Mouse (Mus musculus) right cerebral cortex, postnatal 10 days (tissue): ENCODE measurements at regions not wholly inside any gene's neighbourhood (a gene's known extent, or its start where the extent isn't known, plus 50 kb on each side); places are given as distances from the start of the nearest gene placed in this dataset.
A peak's percentile ranks its signal among the peaks of the same experiment; 100 is the strongest.

Experiments used
- DNase-seq, 2 experiments: peaks; one replicate each; pipeline ENCODE4 v3.0.0; 2021; ENCODE audit warnings: low spot score in 2 of 2

DNA sequence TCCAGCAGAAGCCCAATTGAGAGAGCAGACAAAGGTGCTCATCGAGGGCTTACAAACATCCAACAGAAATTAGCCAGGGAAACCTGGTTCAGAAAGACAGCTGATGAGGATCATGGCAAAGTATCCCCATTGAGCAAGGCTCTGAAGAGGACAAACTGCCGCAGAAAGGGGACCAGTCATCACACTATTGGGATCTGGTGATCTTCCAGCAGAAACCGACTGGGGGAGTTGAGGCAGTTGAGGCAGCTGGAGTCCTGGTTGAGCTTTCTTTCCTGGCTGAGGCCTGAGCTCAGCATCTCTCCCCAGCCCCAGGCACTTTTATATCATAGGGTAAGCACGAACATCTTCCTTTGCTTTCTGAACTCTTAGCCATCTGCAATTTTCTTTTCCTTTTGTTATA is 282.7 kb downstream of the Insig2 start:
- DNase-seq = no peak

DNA sequence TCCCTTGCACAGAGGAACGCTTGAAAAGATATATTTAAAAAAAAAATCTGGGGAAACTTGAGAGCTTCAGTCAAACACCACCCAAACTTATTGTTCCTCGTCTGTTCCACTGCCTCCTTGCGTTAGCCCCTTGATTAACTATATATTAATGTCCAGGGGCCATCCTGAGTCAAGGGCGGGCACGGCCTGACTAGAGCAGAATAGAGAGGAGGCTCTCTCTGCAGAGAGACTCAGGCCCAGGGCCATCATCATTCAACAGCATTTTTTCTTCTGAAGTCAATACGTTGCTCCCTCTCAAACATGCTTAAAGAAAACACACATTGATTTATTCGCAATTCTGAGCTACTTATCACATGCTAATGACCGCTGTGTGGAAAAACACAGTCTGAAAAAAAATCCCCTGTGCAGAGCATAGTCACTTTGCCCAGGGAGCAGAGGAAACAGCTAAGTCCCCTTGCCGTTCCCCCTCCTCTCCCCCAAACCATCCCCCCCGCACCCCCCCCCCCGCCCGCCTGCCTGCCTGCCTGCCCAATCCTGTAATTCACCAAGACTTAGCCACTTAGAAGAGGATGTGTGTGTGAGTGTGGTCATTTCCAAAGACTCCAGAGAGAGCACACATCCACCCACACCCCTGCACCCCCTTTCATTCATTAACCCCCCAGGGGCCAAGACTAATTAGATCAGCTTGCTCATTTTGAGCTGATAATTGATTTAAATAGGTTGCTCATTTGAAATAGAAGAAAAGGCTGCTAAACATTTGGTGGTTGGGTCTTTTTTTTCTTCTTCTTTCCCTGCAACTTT is 281.5 kb downstream of the Insig2 start:
- DNase-seq = no peak

DNA sequence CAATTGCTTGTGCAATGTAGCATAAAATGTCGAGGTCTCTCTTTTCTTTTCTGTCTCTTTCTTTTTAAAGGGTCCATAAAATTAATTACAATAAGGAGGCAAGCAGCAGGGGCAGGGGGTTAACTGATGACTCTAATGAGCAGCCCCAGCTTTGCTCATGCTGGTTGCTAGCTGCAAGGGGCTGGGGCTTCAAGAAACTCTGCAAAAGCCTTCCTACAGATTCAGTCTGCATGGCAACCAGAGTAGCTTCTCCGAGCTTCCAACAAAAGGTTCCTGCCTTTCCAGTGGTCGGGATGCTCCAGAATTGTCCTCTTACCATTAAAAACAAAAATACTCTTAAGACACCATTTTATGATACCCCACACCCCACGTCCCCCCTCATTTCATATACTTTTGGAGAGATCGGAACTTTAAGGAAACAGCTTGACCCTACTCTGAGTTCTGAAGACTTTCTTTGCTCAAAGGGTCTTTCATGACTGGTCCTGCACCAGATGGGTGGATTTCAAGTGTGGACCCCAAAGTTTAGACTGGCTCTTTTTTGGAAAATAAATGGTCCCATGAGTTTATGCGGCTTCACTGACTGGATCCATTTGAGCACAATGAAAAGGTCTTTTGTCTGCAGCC is 280.8 kb downstream of the Insig2 start:
- no peak for DNase-seq

DNA sequence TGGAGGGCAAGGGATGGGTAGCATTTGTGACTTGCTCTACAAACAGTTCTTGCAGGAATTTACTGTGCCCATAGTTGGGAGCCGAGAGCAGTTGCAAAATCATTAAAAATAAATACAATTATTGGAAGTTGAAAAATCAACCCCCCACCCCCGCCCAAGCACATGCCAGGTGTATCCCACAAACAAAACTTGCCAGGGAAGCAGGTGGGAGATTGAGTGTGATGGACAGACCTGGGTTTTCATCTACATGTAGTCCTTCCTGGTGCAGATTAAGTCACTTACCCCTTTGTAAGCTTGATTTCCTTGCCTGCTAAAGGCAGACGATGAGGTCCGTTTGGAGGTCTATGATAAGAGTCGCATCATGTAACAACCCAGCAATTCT is 280.3 kb downstream of the Insig2 start:
- no peak for DNase-seq

DNA sequence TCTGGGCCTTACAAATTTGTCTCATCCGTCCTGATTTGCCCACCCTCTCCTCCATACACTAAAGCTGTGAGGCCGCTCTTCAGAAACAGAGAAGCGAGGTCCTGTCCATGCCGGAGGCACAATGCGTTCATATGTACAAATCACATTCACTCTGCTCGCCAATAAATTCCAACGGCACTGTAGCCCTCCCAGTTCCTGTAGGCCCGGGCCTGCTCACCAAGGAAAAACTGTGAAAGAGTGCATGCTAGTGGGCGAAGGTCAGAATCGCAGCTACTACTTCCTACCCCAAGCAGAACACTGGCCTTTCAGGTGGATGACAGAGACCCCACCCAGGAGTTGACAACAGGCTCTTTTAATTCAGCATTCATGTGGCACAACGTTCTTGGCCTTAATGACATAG is 278.7 kb downstream of the Insig2 start:
- peak in 1 of 2 experiments; percentile 25 for DNase-seq

DNA sequence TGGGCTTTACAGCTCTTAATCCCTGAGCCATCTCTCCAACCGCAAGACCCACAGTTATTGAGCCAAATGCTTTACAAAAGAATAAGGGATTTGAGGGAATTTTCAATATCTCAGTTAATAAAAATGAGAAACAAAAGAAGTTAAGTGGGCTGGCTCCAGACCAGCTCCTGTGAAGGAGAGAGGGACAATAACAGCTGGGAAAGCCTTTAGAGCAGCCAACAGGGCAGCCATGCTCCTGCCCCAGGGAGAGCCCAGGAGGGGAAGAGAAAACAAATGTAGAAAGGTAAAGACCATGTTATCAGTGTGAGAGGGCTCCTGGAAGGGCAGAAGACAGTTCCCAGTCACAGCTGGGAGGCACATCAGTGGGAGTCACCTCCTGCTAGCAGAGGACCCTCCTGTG is 257.8 kb downstream of the Insig2 start:
- DNase-seq = no peak

DNA sequence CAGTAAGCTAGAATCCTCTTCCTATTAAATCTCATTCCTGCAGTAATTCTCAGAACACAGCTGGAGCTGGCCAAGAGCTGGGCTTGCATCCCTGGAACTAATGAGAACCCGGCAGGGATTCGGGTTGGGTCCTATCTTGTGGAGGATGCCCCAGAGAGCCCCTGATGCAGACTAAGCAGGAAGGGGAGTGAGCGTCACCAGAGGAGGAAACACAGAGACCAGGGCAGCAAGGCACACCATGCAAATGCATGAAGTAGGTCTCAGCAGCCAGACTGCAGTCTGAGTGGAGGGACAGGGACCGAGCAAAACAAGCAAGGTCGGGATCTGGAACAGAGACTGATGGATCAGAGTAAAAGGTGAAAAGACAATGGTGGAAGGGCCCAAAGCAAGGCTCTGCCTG is 249.6 kb downstream of the Insig2 start:
- DNase-seq = no peak

DNA sequence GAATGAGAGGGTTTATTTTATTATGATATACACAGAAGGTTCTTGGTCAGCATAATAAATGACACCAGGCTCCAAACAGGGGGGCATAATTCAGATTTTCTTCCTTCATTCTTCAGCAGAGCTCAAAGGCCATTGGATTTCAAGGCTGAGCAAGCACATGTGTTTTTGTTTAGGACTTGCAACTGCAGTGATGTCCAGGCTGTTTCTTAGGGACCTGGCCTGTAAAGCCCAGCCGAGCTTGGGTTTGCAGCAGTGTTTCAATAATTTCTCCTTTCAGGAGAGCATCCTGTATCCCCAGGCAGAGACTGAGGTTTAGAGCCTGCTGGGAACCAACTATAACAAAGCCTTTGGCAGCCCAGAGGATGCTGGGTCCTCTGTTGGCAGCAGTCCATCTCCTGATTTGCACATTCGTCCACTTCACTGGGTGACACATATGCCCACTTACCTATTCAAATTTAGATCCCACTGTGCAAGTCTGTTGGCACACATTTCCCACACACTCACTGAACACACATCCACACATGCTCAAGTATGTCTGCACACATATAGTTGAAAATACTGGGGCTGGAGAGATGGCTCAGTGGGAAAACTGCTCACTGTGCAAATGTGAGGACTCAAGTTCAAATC is 247.2 kb downstream of the Insig2 start:
- DNase-seq = peak; percentile 64 to 73

DNA sequence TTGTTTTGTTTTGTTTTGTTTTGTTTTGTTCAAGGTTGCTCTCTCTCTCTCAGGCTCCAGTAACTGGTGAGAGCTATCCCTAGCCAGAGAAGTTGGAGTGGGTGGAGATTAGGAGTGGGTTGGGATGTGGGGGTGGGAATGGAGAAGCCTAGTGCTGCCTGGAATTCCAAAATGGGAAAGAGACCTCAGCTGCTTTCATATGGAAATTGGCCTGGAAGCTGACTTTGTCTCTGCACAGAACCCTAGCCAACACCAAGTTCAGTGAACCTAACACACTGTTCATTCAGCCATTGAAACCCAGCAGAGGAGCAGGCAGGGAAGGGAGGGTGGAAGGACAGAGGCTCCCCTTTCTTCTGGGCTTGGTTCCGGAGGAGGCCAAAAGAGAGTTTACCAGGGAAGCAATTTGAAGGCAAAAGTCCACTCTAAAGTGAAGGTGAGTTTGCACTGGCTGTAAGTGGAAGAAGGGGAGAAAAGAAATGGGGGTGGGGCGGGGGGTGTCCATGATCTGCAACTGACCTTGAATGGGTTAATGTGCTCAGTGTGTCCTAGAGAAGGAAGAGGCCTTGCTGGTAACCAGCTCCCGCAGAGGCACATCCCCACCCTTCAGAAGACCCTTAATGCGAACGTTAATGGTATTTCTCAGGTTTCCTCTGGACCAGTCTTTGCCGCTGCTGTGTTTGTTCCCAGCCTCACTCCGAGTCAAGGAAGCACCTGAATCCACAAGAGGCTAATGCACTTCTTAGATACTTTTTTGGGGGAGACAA is 245.1 kb downstream of the Insig2 start:
- peak; percentile 58 to 80 for DNase-seq

DNA sequence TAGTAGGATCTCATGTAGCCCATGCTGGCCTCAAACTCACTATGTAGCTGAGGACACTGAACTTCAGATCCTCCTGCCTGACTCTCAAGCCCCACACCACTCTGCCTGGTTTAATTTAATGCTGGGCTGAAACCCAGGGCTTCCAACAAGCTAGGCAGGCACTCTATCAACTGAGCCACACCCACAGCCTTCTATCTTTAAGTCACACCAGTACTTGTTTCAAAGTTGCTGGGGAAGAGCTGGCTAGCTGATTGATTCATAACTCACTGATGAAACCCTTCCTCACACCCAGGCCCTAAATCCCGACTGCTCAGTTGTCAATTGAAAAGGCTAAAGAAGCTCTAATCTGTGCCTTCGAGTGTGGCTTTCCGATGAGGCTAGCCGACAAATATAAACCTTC is 241.8 kb downstream of the Insig2 start:
- no peak for DNase-seq

DNA sequence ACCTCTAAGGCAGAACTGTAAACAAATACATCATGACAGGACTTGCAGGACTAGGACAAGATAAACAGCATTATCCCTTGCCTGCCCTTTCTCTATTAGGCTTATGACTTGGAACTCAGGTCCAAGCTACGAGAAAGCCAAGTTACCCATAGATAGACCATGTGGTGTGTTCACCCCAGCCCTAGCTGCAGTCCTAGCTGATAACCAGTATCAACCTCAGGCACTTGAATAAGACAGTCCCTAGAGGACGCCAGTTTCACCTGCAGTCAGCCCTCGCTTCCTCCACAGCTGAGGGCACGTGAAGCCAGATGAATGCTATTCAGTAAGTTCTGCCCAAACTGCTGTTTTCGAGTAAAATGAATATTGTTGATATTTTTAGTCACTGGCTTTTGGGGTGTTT is 239.5 kb downstream of the Insig2 start:
- DNase-seq = no peak

DNA sequence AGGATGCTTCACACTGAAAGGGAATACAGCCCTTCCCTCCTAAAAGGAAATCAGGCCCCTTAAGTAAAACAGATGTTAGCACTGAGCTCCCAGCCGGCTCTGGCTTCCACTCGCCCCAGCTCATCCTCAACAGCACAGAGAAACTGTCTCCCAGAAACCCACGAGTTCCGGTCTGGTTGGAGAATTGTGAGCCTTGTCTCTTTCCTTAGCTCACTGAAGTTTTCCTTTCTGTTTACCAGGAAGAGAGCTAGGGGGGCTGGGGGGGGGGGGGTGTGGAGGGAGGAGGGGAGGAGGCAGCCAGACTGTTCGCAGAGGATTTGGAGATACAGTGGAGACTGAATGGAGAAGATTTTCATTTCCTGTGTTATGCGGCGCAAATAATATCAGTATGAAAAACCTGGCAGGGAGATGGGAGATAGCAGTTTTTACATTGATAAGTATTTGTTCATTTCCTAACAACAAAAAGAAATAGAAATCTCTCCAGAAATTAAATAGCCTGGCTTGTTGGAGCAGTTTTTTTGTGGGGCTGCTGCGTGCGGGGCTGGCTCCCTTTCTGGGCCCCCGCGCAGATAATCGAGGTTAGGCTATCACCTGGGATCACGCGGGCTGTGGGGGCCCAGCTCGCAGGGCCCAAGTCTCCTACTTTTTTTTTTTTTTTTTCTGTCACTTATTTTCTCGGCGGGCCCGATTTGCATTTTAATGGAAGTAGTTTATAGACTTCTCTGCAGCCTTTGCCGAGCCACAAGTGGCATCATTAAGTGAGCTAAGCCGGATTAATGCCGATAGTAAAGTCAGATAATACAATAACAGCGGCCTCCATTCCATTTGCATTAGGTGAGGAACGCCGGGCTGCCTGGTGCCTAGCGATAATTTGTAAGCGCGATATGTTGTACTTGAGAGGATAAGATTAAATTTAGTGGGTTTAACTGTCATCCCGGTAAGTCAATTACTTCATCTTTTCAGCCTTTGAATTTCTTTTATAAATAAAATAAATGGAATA is 235.5 kb downstream of the Insig2 start:
- DNase-seq = peak in 1 of 2 experiments; percentile 37

DNA sequence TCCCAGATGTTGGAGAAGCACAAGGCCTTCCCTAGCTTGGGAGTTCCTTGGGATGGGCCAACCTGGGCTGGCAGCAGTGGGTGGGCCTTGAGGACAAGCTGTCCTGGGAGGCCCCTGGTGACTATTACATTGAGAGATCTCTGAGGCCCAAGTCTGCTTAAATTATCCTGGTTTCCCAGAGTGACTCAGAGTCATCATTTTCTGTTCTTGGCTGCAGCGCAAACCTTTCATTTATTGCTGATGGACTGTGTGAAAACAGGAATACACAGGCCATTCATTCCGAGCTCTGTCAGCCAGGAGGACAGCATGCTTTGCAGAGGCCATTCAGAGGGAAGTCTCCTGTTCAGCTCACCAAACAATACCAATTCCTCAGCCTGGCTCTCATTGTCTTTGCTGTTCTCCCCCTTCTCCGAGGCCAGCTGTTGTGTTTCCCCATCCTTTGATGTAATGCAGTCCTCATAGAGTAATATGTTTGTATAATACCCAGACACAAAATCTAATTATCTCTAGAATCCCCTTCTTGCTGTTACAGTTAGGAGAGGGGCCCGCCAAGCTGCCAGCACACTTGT is 220.5 kb downstream of the Insig2 start:
- DNase-seq = no peak

DNA sequence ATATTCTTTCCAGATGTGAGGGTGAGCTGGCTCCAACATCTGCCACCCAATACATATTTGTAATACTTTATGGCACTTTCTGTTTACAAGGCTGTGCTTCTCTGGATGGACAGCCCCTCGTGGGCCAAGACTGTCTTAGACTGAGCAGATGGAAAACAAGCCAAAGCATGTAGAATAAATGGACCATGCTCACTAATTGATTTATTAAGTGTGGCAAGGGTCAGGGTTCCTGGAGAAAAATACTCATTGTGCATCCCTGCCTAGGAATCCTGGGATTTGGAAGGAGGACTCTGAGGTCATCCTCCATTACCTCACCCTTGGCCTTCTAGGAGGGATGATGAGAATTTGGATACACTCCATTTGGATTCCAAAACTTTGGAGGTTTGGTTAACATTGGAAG is 219.9 kb downstream of the Insig2 start:
- no peak for DNase-seq

DNA sequence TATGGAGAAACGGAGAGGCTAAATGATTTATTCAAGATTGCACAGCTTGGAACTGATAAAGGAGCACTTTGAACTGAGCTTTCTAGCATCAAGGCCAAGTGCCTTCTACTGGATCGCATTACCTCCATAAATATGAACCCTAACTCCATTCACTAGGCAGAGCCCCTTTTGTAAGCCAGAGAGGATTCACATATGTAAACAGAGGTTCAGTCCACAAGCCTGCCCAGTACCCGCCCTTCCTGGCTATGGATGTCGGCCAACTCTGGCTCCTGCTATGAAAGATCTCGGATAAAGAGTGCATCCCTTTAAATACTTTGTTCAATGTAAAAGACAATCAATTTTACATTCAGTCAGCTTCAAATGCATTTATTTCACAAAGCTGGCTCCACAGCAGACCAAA is 215.8 kb downstream of the Insig2 start:
- DNase-seq = no peak

DNA sequence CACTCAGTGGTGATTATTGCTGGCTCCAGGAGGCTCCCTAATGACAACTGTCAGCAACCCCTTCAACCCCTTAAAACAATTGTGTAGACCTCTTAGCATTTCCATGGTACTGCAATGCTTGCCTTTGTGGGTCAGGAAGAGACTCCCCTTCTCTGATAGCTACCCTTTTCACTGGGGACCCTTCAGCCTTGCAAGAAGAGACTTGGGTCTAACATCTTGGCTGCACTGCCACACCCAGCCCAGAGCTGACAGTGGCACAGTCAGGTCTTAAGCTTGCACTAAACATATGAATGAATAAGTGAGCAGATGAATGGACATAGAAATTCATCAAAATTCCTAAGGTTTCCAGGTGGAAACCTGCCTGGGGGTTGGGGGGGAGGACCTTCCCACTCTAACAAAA is 209.0 kb downstream of the Insig2 start:
- DNase-seq = no peak

DNA sequence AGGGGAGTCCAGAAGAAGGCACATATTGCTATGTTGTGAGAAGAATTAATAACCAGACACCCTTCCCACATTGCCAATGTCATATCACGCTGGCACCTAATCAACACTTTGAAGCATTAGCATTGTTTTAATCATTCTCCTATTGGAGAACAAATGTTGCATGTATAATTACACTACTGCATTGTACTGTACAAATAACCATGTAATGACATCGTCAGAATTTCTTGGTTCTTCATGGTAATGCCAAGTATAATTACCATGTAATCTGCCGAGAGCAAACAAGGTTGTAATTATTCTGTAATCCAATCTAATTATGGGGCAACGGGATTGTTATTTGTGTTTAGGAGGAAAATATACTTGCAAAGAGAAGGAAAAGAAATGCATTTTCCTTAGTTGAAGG is 196.1 kb downstream of the Insig2 start:
- DNase-seq = no peak

DNA sequence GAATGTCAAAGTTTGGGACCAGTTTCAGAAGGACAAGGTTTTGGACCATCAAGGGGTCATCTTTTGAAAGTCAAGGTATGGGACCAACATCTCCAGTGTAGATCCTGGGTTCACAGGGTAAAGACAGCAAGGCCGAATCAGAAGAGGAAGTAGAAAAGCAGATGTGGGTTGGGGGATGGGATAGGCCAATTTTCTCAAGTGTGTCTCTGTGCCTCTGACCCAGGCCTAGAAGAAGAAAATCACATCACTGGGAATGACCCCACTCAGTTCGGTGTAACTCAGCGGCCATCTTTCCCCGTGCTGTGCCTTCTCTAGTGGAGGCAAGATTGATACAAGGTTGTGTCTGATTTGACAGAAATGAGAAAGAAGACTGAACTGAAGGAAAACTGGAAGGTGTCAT is 195.5 kb downstream of the Insig2 start:
- DNase-seq = no peak

DNA sequence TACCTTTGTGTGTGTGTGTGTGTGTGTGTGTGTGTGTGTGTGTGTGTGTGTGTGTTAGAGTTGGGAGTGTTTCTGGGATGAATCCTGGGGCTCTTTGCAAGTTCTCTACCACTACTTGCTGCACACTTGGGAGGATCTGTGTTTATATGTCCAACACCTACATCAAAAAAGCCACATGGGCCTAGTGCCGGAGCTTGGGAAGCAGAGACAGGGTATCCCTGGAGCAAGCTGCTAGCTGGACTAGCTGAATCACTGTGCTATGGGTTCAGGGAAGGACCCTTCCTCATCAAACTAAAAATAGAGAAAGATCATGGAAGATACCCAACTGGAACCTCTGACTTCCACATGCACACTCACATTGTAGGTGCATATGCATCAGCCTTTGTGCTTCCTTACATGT is 187.4 kb downstream of the Insig2 start:
- DNase-seq = no peak

DNA sequence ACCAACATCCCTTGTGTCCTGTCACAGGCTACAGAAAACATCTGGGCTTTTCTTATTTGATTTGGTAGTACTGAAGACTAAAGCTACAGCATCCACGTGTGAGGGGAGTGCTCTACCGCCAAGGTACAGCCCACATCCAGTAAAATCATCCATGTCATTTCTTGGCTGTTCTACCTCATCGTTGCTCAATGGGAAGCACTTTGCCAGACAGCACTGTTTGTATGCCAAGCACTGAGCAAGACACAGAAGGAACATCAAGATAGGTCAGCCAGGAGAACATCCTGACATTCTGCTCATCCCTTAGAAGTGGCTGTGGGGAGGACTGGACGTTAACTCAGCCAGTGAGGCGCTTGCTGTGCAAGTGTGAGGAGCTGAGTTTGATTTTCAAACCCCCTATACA is 178.9 kb downstream of the Insig2 start:
- DNase-seq = no peak

DNA sequence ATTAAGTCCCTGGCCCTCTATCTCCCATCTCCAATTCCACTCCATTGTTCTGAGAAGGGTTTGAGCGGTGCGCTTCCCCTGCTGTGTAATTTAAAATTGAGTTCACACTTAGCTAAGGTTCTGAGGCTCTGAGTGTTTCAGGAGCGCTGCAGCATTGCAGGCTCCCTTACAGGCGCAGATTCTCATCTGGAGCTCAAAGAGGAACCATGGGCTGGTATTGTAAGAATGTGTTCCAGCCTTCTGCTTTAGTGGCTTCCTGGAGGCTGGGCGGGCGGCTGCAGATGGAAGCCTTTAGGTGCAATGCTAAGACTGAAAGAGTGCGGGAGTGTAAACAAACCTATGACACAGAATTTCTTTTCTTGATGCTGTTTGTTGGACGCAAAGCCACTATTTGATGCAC is 177.8 kb downstream of the Insig2 start:
- no peak for DNase-seq
